Mouse (Mus musculus) B cell, adult 67 days (primary cell): ENCODE results near the gene Olfr631. TPM values are rescaled to one million over a fixed set of nuclear protein-coding genes. Genes with fewer than 3 reads are reported as not detected.

Source experiments
- total RNA-seq, 2 experiments: library from RNA; stranded (reverse); gene quantifications; 4 replicates each; pipeline ENCODE4 v1.2.4; 2023

Olfr631 gene
- not detected for total RNA-seq

DNA sequence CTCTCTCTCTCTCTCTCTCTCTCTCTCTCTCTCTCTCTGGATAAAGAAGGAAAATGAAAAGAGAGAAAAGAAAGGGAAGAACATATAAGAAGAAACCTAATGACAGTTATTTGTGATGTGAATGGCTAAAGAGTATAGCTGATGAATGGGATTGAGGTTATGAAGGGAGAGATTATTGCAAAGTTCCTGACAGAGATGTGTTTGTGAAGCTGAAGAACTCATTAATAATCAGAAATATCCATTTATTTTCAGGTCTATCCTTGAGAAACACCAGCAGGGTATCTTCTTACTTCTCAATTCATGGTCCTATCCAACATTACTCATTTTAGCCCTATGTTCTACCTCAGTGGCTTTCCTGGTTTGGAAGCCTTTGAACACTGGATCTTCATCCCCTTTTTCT is at the start of gene Olfr631:
Gene Olfr631 (plus strand): TSS at position 301 of the 400 bp plus-strand sequence.

DNA sequence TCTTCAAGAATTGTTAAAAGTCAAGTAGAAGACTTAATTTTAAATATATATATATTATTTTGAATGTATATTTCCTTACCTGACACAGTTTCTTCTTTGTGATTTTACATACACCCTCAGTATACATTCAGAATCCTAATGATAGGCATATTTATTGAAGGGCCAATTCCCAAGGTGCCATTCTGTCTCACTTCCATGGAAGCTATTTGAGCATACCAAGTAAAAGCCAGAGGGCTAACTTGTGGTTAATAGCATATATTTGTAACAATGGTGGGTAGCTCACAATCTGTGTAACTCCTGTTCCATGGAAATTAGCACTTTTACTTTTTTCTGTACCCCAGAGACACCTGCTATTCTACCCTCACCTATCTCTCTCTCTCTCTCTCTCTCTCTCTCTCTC is 42.5 kb upstream of the Olfr631 start, which contains the start of gene Olfr66:
Gene Olfr66 (minus strand): TSS at position 101 of the 400 bp plus-strand sequence.

DNA sequence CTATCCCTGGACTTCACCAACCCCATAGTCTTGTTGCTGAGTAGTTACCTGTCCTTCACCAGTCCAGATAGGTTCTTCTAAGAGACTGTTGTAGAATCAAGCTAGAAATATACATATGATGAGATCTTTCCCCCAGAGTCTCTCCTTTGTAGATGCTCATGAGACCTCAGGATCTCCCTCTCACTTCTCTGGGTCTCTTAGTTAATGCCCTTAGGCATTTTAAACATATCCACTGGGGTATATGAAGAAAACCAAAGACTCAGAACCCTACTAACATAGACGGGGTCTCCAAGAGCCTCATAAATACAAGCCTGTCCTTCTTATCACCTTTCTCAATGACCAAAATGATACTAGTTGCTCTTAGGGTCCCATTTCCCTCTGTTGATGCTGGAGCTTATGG is 34.2 kb upstream of the Olfr631 start, which contains the start of gene Olfr64:
Gene Olfr64 (minus strand): TSS at position 101 of the 400 bp plus-strand sequence.

DNA sequence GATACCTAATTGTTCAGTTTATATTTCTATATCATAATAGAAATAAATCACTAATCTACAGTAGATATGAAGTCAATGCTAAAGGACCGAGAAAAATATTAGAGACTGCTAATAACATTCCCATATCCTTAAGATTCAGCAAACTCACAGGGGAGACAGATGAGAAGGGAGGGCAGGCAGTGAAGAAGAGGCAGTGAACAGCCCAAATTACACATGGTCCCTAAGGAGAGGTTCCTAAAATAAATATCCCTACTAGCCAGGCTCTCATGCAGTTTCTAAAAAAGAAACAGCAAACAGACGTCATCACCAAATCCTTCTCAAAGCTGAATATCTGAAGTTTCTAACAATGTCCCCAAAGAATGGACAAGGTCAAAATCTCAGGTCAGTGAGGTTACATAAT is 25.4 kb upstream of the Olfr631 start, which contains the start of gene Olfr65:
Gene Olfr65 (plus strand): TSS at position 301 of the 400 bp plus-strand sequence.

DNA sequence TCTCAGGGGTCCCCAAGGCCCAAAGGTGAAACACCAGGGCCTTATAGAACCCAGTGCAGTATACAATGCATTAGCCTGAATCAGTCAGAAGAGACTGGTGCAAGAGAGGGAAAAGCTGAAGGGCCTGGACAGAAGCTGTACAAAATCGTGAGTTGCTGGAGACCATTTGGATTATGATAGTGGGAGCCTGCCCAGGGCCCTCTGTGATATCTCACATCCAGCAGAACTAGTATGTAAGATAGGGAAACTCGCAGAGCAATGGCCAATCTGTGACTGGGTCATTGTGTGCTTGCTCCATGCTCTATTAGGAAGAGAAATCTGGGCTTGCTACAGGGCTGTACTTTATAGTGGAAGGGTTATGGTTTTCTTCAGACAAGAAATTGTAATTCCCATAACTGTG is 5.6 kb downstream of the Olfr631 start, which contains the start of gene Olfr632:
Gene Olfr632 (plus strand): TSS at position 84 of the 400 bp plus-strand sequence.

DNA sequence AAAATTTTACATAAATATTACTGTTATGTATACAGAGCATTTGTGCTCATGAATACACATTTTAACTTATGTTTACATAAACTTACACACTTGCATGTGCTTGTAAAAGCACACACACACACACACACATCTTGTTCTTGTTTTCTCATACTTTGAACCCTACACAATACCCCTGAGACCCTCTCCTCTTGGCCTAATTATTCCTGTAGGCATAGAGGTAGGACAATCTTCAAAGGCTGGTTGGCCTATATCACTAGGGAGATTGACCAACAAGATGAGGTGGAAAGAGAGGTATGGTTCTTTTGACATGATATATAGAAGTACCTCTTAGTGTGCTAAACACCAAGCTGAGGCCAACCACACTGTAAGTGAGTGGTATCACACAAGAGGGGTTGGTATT is 15.5 kb downstream of the Olfr631 start, which contains the start of gene Olfr633:
Gene Olfr633 (plus strand): TSS at position 301 of the 400 bp plus-strand sequence.

DNA sequence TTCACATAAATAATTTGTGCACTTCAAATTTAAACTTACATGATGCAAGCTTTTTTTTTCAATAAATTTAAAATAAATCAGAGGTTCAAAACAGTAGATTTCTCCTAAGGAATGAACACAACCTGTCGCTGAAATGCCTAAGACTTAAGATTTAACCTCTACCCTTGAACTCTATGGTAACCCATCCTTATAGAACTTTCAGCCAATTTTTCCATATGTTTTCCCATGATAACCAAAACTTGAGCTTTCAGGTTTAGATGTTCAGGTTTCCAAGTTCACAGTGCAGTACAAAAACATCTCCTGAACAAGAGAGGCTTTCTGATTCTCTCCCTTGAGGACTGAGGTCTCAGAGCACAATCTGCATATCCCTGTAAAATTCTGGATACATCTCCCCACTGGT is 42.2 kb downstream of the Olfr631 start, which contains the start of gene Olfr635:
Gene Olfr635 (plus strand): TSS at position 301 of the 400 bp plus-strand sequence.

Other genes starting within 250 kb of the Olfr631 start
- not detected for gene Olfr625-ps1, start 246.1 kb upstream of the Olfr631 start, total RNA-seq
- not detected for gene Olfr243, start 214.2 kb upstream of the Olfr631 start, total RNA-seq
- gene Olfr628, start 198.5 kb upstream of the Olfr631 start, total RNA-seq = not detected
- not detected for gene Olfr629, start 183.9 kb upstream of the Olfr631 start, total RNA-seq
- not detected for gene Olfr630, start 171.5 kb upstream of the Olfr631 start, total RNA-seq
- not detected for gene Olfr69, start 157.2 kb upstream of the Olfr631 start, total RNA-seq
- gene Olfr68, start 149.1 kb upstream of the Olfr631 start, total RNA-seq = not detected
- not detected for gene Olfr67, start 137.0 kb upstream of the Olfr631 start, total RNA-seq
- gene Hbb-bt, start 114.8 kb upstream of the Olfr631 start, total RNA-seq = 10 to 100 TPM in 1 of 2 experiments, 1 to 10 TPM in 1; 3.1 to 49.4 TPM
- 100 to 1,000 TPM in 1 of 2 experiments, 10 to 100 TPM in 1; 22.4 to 295 TPM for gene Hbb-bs, start 100.7 kb upstream of the Olfr631 start, total RNA-seq
- not detected for gene Hbb-bh2, start 88.3 kb upstream of the Olfr631 start, total RNA-seq
- gene Hbb-bh1, start 85.7 kb upstream of the Olfr631 start, total RNA-seq = not detected
- gene Hbb-y, start 75.6 kb upstream of the Olfr631 start, total RNA-seq = not detected
- not detected for gene Olfr66, start 42.6 kb upstream of the Olfr631 start, total RNA-seq
- not detected for gene Olfr64, start 34.3 kb upstream of the Olfr631 start, total RNA-seq
- gene Olfr65, start 25.3 kb upstream of the Olfr631 start, total RNA-seq = not detected
- gene Olfr632, start 5.5 kb downstream of the Olfr631 start, total RNA-seq = not detected
- not detected for gene Olfr633, start 15.6 kb downstream of the Olfr631 start, total RNA-seq
- gene Olfr635, start 42.3 kb downstream of the Olfr631 start, total RNA-seq = not detected
- not detected for gene Olfr638, start 69.9 kb downstream of the Olfr631 start, total RNA-seq
- gene Olfr639, start 88.5 kb downstream of the Olfr631 start, total RNA-seq = not detected
- gene Olfr640, start 96.7 kb downstream of the Olfr631 start, total RNA-seq = not detected
- not detected for gene Olfr641, start 106.6 kb downstream of the Olfr631 start, total RNA-seq
- gene Olfr642, start 123.8 kb downstream of the Olfr631 start, total RNA-seq = not detected
- gene 4930516K23Rik, start 132.6 kb downstream of the Olfr631 start, total RNA-seq = not detected
- gene Olfr644, start 143.0 kb downstream of the Olfr631 start, total RNA-seq = not detected
- not detected for gene Olfr645, start 156.6 kb downstream of the Olfr631 start, total RNA-seq
- gene Olfr646, start 176.0 kb downstream of the Olfr631 start, total RNA-seq = not detected
- gene Ubqln5, start 201.0 kb downstream of the Olfr631 start, total RNA-seq = not detected
- gene Olfr643, start 208.6 kb downstream of the Olfr631 start, total RNA-seq = not detected
- gene Ubqln3, start 214.5 kb downstream of the Olfr631 start, total RNA-seq = not detected
- not detected for gene Ubqlnl, start 221.7 kb downstream of the Olfr631 start, total RNA-seq
- gene Olfm5, start 236.0 kb downstream of the Olfr631 start, total RNA-seq = not detected